Mouse (Mus musculus): Measurements from ENCODE around the gene Oxnad1. TPM values are rescaled to one million over a fixed set of nuclear protein-coding genes. Genes with fewer than 3 reads are reported as not detected.
"Not testable (repeated sequence)": the region's sequence is repeated elsewhere in the genome, so short reads cannot be mapped to it uniquely, and the experiment has no call there.

Oxnad1 gene
- total and polyA plus RNA-seq, 3 experiments: 13.0 to 53.5 (median 28.3) TPM

DNA sequence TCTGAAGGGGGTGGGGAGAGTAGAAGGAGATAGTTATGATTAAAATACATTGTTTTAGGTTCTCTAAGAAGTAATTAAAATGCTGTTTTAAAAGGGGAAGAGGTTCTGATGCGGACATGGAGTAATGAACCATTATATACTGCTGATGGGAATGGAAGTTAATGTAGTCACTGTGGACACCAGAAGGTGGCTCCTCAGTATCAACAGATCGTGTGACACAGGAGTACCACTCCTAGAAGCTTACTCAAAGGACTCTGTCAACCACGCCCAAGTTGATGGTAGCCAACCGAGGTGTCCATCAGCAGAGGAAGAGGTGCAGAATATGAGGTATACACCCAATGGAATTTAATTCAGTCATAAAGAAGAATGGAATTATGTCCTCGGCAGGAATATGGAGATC is 43.2 kb downstream of the Oxnad1 start:
- DNase-seq (ENCODE audit: low spot score) (no peak), ATAC-seq (ENCODE audit: extremely low read depth, insufficient number of reproducible peaks, low FRiP score, poor library complexity, severe bottlenecking) (no peak; the same call in 1 of the 2 replicates)
- Histone ChIP-seq H3K9me3 (replicated peaks) (no peaks in the 10 kb centered on the region), H3K27me3 (ENCODE audit: insufficient read depth, low read length) (peaks cover 17% of the 10 kb centered on the region), H3K4me3 (ENCODE audit: low read depth, low read length) (no peak overlapping the region), H3K36me3 (replicated peaks) (no peaks in the 10 kb centered on the region), H3K4me1 (ENCODE audit: insufficient read depth, low read depth, low read length) (peaks cover 32% of the 10 kb centered on the region)
- TF ChIP-seq GATA2 (IDR thresholded peaks at IDR 0.05; ENCODE audit: borderline replicate concordance, low read depth, low read length) (no peak), POLR2AphosphoS5 (IDR thresholded peaks at IDR 0.05; ENCODE audit: insufficient replicate concordance, low read depth, low read length) (no peak), TAL1 (conservative IDR thresholded peaks at IDR 0.05; ENCODE audit: low read depth, low read length) (no peak), CTCF (IDR thresholded peaks at IDR 0.05; ENCODE audit: low read depth, low read length) (no peak), GATA1 (IDR thresholded peaks at IDR 0.05; ENCODE audit: borderline replicate concordance, low read length) (no peak)

DNA sequence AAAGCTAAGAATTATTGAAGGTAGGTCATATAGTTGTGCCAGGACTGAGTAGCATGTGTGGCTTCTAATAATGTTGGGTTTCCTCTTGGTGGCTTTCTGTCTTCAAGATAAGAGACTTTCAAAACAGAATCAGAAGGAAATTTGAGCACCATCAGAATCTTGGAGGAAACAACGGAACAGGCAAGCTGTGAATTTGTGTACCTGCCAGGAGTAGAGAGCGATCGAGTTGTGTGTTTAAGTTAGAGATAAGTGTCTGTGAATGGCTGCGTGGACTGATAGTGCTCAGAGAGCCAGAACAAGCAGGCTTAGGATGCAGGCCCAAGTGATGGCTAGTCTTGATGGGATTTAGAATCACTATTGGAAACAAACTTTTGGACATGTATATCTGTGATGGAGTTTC is 46.7 kb downstream of the Oxnad1 start:
- ATAC-seq (ENCODE audit: extremely low read depth, insufficient number of reproducible peaks, low FRiP score, poor library complexity, severe bottlenecking) (peak; percentile 69), DNase-seq (ENCODE audit: low spot score) (no peak)
- Histone ChIP-seq H3K4me3 (ENCODE audit: low read depth, low read length) (no peak overlapping the region; the same call in 1 of the 2 replicates), H3K27me3 (ENCODE audit: insufficient read depth, low read length) (peaks cover 5% of the 10 kb centered on the region; the same call in 1 of the 2 replicates), H3K36me3 (replicated peaks) (no peaks in the 10 kb centered on the region), H3K4me1 (ENCODE audit: insufficient read depth, low read depth, low read length) (peaks cover 62% of the 10 kb centered on the region), H3K9me3 (replicated peaks) (no peaks in the 10 kb centered on the region)
- TF ChIP-seq TAL1 (conservative IDR thresholded peaks at IDR 0.05; ENCODE audit: low read depth, low read length): peak; percentile 57
- TF ChIP-seq GATA1 (IDR thresholded peaks at IDR 0.05; ENCODE audit: borderline replicate concordance, low read length): no peak

DNA sequence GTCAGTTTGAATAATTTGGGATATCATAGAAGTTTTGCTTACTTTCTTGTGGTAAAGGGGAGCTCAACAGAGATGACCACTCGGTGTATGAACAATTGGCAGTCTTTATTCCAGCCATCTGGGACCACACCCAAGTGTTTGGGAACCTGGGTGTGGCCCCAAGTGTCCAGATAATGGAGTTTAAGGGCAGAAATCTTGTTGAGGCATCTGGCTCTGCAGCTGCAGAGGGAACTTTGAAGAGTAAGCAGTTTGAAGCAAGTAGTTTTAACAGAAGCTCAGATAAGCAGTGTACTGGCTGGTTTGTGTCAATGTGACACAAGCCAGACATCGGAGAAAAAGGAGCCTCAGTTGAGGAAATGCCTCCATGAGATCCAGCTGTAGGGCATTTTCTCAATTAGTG is 49.1 kb downstream of the Oxnad1 start:
- TF ChIP-seq GATA1 (IDR thresholded peaks at IDR 0.05; ENCODE audit: borderline replicate concordance, low read length): no peak
- no peak for TF ChIP-seq POLR2AphosphoS5 (IDR thresholded peaks at IDR 0.05; ENCODE audit: insufficient replicate concordance, low read depth, low read length)
- TF ChIP-seq CTCF (IDR thresholded peaks at IDR 0.05; ENCODE audit: low read depth, low read length): no peak
- TF ChIP-seq GATA2 (IDR thresholded peaks at IDR 0.05; ENCODE audit: borderline replicate concordance, low read depth, low read length): no peak
- TF ChIP-seq TAL1 (conservative IDR thresholded peaks at IDR 0.05; ENCODE audit: low read depth, low read length): no peak
- DNase-seq (ENCODE audit: low spot score) (no peak), ATAC-seq (ENCODE audit: extremely low read depth, insufficient number of reproducible peaks, low FRiP score, poor library complexity, severe bottlenecking) (peak; percentile 54)
- Histone ChIP-seq H3K4me3 (ENCODE audit: low read depth, low read length) (no peak overlapping the region; the same call in 1 of the 2 replicates), H3K4me1 (ENCODE audit: insufficient read depth, low read depth, low read length) (peaks cover 59% of the 10 kb centered on the region), H3K36me3 (replicated peaks) (no peaks in the 10 kb centered on the region), H3K9me3 (replicated peaks) (no peaks in the 10 kb centered on the region), H3K27me3 (ENCODE audit: insufficient read depth, low read length) (no peaks in the 10 kb centered on the region)

DNA sequence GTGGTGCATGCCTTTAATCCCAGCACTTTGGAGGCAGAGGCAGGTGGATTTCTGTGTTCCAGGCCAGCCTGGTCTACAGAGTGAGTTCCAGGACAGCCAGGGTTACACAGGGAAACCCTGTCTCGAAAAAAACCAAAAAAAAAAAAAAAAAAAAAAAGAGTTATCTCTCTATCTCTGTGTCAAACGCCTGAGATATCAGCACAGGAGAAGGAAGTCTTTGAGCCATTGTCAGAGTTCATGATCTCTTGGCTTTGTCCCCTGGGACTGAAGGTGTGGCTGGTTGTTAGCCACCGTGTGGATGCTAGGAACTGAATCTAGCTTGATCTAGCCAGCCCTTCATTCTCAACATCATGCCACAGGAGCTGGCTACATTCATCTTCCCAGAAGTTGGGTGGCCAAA is 51.3 kb downstream of the Oxnad1 start:
- DNase-seq (ENCODE audit: low spot score); H3K9me3 ChIP-seq (replicated peaks); ATAC-seq (ENCODE audit: extremely low read depth, insufficient number of reproducible peaks, low FRiP score, poor library complexity, severe bottlenecking); H3K36me3 ChIP-seq (replicated peaks); H3K4me3 ChIP-seq (ENCODE audit: low read depth, low read length); H3K27me3 ChIP-seq (ENCODE audit: insufficient read depth, low read length): not testable (repeated sequence)
- H3K4me1 ChIP-seq (ENCODE audit: insufficient read depth, low read depth, low read length): peaks cover 58% of the 10 kb centered on the region

DNA sequence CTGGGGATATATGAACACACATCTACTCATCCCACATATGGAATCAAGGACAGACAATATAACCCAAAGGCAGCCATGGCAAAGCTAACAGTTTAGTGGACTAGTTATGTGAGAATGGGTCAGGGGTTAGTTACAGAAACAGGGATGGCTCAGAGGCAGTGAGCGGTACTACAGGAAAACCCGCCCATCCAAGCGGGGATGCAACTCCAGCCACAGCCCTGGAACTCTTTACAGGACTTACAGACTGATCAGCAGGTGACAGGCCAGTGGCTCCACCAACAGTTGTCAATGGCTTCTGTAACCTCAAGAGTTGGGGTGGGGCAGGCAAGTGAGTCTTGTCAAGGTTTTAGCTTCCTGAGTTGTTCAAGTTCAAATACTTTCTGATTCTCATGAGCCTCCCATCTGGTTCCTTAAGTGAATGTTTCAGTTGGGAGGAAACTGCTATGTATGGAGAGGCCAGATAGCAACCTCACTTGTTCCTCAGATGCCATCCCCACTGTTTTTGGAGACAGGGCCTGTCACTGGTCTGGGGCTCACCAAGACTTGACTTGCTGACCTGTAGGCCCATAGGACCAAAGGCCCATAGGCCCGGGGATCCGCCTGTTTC is 55.3 kb downstream of the Oxnad1 start:
- peaks cover 2% of the 10 kb centered on the region; the same call in 1 of the 2 replicates for H3K27me3 ChIP-seq (ENCODE audit: insufficient read depth, low read length)
- no peak for DNase-seq (ENCODE audit: low spot score)
- TF ChIP-seq GATA1 (IDR thresholded peaks at IDR 0.05; ENCODE audit: borderline replicate concordance, low read length) (no peak), TAL1 (conservative IDR thresholded peaks at IDR 0.05; ENCODE audit: low read depth, low read length) (no peak), GATA2 (IDR thresholded peaks at IDR 0.05; ENCODE audit: borderline replicate concordance, low read depth, low read length) (no peak), POLR2AphosphoS5 (IDR thresholded peaks at IDR 0.05; ENCODE audit: insufficient replicate concordance, low read depth, low read length) (no peak), CTCF (IDR thresholded peaks at IDR 0.05; ENCODE audit: low read depth, low read length) (no peak)
- H3K4me1 ChIP-seq (ENCODE audit: insufficient read depth, low read depth, low read length): peaks cover 45% of the 10 kb centered on the region
- H3K36me3 ChIP-seq (replicated peaks): no peaks in the 10 kb centered on the region
- H3K4me3 ChIP-seq (ENCODE audit: low read depth, low read length): no peak overlapping the region
- ATAC-seq (ENCODE audit: extremely low read depth, insufficient number of reproducible peaks, low FRiP score, poor library complexity, severe bottlenecking): no peak
- no peaks in the 10 kb centered on the region for H3K9me3 ChIP-seq (replicated peaks)

DNA sequence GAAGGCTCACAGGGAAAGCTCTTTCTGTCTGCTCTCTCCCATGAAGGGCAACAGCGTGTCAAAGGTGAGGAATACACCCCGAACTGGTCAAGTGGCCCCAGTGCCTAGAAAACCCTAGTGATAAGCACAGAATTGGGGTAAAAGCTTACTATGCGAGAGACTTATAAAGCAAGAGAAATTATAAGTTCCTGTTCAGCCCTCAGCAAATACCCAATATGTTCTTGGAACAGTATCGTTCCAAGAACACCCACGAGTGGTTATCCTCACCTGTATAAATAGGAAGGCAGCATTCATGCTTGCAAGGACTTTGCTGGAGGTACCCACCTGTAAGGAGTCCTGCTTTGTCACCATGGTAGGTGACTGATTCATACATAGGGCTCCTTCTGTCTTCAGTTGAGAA is 56.5 kb downstream of the Oxnad1 start, which contains the start of gene Msmb:
TSS of gene Msmb (plus strand) at position 301 of the 400 bp plus-strand sequence.
- no peak for ATAC-seq (ENCODE audit: extremely low read depth, insufficient number of reproducible peaks, low FRiP score, poor library complexity, severe bottlenecking)
- DNase-seq (ENCODE audit: low spot score): no peak
- Histone ChIP-seq H3K27me3 (ENCODE audit: insufficient read depth, low read length) (peaks cover 2% of the 10 kb centered on the region; the same call in 1 of the 2 replicates), H3K4me3 (ENCODE audit: low read depth, low read length) (no peak within 1 kb of the TSS), H3K9me3 (replicated peaks) (no peaks in the 10 kb centered on the region), H3K36me3 (replicated peaks) (no peaks in the 10 kb centered on the region), H3K4me1 (ENCODE audit: insufficient read depth, low read depth, low read length) (peaks cover 45% of the 10 kb centered on the region)
- TF ChIP-seq TAL1 (conservative IDR thresholded peaks at IDR 0.05; ENCODE audit: low read depth, low read length) (no peak), CTCF (IDR thresholded peaks at IDR 0.05; ENCODE audit: low read depth, low read length) (no peak), POLR2AphosphoS5 (IDR thresholded peaks at IDR 0.05; ENCODE audit: insufficient replicate concordance, low read depth, low read length) (no peak), GATA1 (IDR thresholded peaks at IDR 0.05; ENCODE audit: borderline replicate concordance, low read length) (no peak), GATA2 (IDR thresholded peaks at IDR 0.05; ENCODE audit: borderline replicate concordance, low read depth, low read length) (no peak)
